Mouse (Mus musculus) WW6 (cell line): ENCODE results near the gene Tmem234.

Experiments used
- DNase-seq: peaks from one replicate; pipeline ENCODE4 v3.0.0-alpha.2; 2013; ENCODE audit warnings: low read depth, low spot score

Gene Tmem234

DNA sequence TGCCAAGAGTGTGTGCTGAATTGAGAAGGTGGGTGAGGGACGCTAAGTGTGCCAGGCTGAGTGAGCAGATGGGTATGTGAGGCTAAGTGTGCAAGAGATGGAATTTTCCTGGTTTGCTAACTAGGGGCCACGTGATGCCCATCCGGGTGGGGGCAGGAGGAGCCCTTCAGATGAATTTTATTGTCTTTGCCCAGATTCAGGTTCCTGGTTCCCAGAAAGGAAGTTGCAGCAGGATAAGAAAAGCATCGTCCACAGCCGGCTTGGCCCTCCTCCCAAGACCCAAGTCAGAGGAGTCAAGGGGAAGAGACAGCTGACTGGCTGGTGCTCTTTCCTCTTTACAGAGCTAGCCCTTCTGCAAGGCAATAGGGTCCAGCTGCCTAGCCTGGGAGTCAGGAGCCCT is 22.0 kb upstream of the Tmem234 start, which contains the start of gene Fam167b:
TSS of gene Fam167b (minus strand) at position 84 of the 400 bp plus-strand sequence.
- no peak for DNase-seq

DNA sequence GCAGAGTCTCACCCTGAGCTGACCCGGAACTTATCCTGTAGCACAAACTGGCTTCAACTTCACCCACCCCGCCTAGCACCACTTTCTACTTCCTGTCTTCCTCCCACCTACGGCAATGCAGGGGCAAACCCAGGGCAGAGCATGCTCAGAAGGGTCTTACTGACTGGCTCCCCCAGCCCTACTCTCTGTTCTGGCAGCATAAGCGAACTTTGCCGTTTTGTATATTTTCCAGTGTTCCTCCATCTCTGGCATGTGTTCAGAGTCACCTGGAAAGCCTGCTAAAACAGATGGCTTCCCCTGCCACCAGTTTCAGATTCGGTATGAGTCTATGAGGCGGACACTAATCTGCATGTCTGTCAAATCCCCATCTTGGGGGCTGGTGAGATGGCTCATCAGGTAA is 20.1 kb upstream of the Tmem234 start:
- DNase-seq = no peak

DNA sequence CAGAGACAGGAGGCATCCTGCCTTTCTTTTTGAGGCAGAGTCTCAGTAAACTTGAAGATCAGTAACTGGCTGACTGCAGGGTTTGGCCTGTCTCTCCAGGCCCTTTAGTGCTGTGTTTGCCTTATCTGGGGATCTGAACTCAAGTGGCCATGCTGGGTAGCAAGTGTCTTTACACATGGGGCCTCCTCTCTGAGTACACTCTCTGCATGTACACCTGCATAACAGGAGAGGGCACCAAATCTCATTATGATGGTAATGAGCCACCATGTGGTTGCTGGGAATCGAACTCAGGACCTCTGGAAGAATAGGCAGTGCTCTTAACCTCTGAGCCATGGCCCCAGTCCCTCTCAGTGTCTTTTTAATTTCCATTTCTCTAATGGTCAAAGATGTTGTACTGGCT is 18.2 kb upstream of the Tmem234 start:
- DNase-seq = no peak

DNA sequence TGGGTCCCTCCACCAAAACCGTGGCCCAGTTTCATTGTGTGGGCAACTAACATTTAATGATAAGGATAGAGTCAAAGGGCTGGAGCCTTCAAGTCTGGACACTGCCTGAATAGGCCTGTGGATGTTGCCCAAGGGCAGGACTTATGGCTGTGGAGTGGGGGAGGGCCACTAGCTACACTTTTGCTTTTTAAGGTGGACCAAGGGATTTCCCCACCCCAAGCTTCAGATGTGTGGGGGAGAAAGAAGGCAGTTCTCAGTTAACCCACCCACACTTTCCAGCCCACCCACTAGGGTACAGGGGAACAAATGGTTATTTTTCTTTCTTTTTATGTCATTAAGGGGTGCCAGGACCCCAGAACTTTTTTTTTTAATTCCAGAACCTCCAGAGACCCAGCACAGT is 16.1 kb upstream of the Tmem234 start:
- no peak for DNase-seq

DNA sequence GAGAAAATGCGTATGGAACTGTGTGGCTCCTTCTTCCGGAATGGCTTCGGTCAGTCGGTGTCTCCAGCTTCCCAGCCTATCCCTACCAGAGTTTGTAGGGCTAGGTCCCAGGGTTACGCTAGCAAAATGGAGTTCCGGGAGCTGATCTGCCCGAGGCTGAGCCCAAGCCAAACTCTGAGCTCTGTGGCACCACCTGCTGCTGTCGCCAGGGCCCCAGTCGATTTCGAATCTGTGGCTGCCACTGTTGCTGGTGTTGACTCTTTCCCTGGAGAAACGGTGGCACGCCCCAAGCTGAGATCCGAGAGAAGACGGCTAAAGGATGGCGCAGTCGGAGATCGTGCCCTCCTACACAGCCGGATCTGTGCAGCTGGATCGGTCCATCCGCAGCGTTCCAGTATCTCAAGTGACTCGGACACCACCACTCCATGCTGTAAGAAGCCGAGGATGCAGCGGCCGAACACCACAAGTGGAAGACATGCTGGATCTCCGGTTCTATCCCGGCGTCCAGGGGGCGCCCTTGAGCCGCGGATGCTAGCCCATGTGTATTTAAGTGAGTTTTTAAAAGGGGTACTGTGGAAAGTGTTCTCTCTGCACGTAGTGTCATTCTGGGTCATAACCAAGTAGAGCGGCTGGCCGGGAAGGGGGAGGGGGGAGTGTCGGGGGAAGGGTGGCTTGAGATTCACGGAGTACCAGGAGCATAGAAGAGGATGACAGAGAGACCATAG is 15.4 kb upstream of the Tmem234 start:
- DNase-seq = peak; percentile 78

DNA sequence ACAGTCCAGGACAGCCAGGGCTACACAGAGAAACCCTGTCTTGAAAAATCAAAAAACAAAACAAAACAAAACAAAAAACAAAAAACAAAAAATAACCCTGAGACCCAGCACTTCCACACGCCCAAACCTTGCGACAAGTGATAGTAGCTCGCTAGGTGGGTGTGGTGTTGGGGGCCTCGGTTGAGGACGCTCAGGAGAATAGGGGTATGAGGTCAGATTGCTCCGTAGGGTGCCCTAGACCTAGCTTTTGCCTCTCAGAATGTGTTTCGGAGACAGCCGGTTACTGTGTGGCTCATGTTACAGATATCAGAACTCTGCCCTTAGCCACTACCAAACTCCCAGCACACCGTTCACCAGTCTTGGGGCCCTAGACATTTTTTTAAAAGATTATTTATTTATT is 14.7 kb upstream of the Tmem234 start:
- DNase-seq = no peak

DNA sequence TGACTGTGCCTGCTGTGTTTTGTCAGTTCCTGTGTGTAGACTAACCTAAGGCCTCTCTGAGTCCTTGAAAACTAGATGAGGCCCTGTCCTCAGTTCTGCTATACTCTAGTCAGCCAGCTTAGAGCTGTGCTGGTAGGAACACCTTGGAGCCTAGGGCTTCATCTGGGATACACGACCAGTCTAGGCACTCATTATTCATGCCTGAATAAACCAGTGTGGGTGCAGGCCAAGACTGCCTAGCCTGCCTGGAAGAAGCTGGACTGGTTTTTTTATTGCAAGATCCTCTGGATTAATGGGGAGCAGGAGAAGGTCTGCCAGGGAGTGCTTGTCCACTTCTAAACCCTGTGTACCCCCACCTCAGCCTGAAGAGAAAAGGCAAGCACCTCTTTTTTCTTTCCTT is 13.5 kb upstream of the Tmem234 start:
- no peak for DNase-seq

DNA sequence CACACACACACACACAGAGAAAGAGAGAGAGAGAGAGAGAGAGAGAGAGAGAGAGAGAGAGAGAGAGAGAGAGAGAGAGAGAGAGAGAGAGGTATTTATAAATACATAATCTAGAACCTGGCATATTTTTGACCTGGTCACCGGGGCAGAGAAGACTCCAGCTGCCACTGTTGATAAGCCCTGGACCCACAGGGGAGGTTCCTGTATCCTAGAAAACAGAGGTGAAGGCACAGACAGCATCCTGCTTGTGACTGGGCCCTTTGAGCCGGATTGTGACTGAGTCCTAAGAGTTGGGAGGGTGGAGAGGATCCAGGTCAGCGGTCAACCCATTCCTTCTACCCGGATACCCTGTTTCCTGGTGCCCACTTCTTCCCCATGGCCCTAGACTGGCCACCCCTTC is 11.6 kb upstream of the Tmem234 start:
- no peak for DNase-seq

DNA sequence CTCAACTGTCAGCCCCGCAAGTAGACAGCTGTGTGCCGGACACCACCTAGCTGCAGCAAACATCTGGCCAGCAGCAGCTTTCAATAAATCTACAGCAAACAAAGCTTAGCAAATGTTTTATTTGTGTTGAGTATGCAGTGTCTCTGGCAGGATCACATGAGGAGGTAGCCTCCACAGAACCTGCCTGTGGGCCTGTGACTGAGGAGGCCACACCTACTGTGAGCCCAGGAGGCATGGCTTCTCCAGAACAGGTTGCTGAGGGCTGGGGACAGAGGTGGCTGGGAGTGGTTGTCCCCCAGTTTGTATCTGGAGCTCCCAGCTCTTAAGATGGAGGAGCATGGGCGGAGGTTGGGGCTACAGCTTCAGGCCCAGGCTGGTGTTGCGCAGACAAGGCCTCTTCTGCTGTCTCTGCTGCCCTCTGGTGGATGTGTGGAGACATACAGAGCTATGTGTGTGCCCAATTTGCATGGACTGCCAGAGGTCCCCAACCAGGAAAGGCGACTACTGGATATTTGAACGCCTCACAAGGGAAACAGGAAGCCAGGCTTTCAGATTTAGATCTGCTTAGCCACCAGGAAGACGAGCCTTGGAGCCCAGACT is 8.1 kb downstream of the Tmem234 start:
- peak; percentile 65 for DNase-seq

DNA sequence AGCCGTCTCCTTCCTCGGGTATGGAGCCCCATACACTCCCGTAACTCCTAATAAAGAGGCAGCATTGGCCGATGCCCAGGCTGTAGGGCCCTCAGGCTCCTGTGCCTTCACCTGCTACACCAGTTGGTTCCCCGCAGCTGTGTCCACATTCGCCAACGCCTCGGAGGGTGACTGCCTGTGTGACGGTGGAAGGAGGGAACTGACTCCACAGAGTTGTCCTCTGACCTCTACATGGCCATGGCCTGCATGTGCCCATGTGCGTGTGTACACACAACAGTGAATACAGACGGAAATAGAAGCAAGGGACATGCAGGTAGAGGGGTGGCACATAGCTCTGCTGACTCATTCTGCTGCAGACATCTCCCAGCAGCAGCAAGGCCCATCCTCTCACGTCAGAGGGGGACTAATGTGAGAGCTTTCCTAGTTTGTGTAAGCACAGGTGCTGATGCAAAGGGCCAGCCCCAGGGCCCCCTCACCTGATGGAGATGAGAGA is 8.7 kb downstream of the Tmem234 start:
- DNase-seq = no peak

DNA sequence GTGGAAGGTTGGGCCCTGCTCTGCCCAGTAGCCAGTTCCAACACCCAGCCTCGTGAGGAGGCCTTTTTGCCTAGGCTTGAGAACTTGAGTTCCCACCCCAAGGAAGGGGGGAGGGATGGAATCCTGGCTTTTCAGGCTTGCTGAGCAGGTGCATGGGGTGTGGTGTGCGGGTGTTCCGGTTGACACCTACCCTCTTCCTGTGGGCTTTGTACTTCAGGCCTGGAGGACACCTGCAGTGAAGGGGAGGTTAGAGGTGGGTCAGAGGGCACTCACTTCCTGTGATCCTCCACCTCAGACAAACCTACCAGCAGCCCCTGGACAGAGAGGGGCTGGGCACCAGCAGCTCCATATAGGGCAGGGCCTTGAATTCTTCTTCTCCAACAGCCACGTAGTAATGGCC is 9.6 kb downstream of the Tmem234 start:
- no peak for DNase-seq

DNA sequence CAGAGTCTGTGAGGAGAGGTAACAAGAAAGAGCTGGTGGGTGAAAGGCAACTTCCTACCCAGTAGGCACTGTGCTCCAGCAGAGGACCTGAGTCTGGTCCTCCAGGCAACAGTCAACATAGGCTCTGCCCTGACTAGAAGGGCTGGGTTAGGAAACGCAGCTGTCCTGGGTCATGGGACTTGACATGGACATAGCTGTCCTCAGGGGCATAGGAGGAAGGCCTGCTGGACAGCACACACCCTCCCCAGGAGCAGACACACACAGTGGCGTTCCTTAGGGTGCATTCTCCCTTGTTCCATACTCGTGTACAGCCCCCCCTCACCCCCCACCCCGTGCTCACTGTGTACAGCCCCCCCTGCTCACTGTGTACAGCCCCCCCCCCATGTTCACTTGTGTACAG is 10.0 kb downstream of the Tmem234 start:
- no peak for DNase-seq

DNA sequence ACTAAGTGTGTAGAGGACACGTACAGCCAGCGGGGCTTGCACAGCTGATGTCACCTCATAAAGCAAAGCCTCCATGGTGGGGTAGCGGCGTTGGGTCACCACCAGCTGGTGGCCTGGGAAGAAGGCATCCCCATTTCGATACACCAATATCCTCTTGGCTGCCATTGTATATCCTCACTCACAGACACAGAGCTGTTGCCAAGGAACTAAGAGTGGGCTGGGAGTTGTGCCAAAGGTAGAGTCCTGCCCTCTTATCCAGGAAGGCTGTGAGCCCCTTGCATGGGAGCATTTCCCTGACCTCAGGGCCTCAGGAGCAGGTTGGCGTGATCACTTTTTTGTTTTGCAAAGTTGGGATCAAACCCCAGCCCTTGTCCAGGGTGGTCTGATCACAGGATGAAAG is 13.6 kb downstream of the Tmem234 start, which contains the start of gene Dcdc2b:
TSS of gene Dcdc2b (minus strand) at position 165 of the 400 bp plus-strand sequence.
- DNase-seq = no peak

DNA sequence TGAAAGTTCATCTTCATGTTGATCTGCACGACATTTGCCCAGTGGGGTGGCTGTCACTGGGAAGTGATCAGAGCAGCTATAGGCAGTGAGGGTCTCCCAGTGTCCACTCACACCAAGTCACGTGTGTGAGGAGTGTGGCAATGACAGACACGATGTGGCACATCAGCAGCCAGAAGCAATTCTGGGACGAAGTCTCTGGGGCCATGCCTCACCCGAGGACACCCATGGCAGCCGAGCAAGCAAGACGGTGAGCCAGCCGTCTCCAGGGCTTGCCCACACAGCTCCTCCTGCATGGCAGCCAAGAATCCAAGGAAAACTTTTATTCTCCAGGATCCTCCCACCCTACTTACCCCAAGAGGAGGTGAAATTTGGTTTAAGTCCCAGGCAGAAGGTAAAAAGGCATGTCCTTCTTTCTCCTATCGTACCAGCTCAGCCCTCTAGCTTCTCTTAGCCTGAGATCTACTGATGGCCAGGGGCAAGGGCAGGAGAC is 15.4 kb downstream of the Tmem234 start:
- no peak for DNase-seq

DNA sequence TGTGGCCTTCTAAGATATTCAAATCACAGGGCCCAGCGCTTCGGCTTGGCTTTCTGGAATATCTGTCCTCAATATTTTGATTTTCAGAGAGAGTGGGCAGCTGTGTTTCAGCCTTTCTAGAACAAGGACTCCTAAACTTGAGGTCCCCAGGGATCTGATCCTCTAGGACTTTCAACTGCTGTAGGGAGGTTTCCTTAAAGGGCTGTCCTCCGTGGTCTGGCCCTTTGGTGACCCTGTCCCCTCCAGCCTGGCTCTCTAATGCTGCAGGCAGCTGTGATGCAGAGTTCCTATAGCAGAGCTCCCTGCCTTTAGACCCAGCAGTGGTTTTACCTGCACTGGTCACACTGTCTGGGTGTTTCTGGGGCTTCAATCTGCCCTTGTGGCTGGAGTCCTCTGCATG is 16.2 kb downstream of the Tmem234 start:
- no peak for DNase-seq

DNA sequence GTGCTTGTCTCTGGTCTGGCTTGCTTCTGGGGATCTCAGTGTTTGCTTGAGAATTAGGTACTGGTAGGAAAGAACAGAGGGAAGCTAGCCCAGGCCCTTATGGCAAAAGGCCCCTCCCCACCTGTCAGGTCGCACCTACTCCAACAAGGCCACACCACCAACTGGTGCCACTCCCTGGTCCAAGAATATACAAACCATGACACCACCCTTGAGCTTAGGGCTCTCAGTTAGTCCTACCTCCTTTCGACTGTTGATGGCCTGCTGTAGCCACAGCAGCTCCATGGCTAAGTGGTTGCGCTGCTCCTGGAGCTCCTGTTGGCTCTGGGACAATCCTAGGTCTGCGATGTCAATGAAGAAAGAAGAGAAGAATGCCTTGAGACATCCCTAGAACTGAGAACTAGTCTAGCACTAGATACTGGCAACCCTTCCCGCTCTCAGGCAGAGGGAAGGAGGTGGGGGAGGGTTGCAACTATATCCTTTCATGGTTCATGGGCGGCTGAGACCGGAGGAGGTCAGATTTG is 16.7 kb downstream of the Tmem234 start:
- no peak for DNase-seq

DNA sequence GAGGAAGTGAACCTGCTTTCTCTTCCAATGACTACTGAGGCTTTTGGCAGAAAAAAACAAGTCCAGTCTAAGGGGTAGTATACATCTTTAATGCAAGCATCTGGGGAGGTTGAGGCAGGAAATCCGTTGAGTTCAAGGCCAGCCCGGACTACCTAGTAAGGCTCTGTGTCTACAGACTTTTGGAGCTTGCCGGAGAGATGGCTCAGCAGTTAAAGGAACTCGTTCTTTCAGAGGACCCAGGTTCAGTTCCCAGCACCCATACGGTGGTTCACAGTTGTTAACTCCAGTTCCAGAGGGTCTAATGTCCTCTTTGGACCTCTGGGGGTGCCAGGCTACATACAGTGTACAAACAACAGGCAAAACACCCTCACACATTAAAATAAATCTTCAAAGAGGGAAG is 17.6 kb downstream of the Tmem234 start:
- DNase-seq = no peak

DNA sequence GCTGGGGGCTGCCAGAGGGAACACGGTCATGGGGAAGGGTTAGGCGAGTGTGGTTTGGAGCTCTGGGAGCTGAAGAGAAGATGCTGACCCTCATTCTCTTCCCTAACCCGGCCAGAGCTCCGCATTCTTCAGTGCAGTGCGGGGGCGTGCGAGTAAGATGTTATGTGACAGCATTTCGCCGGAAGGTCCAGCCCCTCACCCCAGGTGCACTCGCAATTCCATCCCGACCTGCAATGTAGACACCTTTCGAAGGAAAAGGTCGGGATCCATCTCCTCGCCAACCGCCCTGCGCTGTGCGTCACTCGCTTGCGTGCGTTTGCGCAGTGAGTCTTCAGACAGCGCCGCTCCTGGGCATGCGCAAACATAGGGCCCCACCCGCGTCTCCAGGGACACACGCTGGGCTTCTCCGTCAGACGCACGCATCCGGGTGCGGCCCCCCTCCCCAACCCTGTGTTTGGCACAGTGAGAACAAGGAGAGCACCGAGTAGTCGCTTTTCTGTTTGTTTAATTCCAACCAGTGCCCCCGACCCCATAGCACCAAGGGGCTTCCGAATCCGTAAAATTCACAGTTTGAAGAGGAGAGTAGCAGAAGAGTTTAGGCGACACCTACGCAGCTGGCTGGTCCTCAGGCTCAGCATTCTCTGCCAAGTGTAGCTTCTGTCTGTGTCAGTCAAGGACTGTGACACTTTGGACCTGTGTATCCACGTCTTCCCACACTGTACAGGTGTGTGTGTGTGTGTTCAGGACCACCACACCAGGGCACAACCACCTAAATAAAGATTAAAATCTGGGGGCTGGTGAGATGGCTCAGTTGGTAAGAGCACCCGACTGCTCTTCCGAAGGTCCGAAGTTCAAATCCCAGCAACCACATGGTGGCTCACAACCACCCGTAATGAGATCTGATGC is 18.6 kb downstream of the Tmem234 start, which contains the start of gene Iqcc:
TSS of gene Iqcc (minus strand) at position 314 of the 906 bp plus-strand sequence.
- peak; percentile 80 for DNase-seq

DNA sequence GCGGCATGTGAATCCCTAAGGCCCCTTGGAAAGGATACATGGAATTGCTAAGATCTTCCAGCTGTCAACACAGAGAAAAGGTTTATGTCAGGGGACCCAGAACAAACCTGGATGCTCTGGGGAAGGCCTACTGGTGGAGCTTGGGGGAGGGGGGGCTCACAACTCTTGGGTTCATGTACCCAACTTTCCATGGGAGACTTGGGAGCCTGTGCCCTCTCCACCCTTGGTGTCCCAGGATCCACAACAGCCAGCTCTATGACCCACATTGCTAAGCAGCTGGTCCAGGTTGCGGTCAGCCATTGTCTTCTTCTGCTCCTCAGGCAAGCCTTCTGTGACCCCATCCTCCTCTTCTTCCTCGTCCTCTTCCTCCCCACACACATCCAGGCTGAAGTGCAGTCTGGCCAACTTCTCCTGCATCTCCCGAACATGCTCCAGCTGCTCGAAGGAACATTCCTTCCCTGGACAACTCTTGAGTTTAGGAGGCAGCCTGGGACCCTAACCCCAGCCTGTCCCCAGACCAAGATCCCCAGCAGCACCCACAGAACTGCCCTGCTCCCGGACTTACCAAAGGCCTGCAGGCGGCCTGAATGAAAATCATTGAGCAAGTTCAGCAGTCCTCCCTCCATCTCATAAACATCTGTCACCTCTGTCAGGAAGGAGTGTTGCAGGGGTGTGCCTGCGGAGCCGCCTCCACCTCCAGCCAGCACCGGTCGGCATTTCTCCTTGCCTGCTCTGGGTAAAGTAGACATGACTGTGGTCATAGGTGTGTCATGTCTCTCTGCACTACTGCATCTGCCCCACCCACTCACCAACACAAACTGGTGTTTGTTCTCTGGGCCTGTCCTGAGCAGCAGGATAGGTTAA is 20.2 kb downstream of the Tmem234 start:
- DNase-seq = no peak

DNA sequence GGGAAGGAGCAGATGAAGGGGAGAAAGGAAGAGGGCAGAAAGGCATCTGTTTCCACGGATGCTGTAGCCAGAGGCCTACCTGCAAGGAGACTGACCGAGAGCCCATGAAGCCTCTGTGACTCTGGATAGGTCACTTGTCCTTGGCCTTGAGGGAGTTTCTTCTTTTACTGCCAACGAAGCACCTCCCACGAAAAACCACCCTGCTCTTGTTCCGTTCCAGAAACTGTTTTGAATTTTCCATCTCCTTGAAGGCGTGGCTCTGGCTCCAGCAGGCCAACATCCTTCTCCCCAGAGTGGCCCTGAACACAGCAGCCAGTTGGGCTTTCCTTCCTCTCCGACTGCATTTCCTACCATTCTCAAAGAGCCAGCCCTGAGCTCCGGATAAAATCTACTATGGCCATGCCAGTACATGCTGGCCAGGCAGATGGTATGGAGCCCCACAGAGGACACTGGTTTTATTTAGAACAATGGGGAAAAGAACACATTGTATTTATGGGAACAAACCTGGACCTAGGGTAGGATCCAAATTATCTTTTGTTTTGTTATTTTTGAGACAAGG is 20.9 kb downstream of the Tmem234 start:
- DNase-seq = no peak
